Mouse (Mus musculus) midbrain, embryonic 13.5 days (tissue): ENCODE data around the gene Them5. TPM values are rescaled to one million over a fixed set of nuclear protein-coding genes. Genes with fewer than 3 reads are reported as not detected.

ENCODE experiments used
- ATAC-seq: fragments of 200-750 bp; cut with Nextera tagmentation; 2 replicates; pipeline ENCODE4 v1.8.0; 2017; ENCODE audit warnings: mild to moderate bottlenecking, moderate TSS enrichment, moderate library complexity
- H3K27ac ChIP-seq: fragments of 300-500 bp; sonication (generic); 2 replicates; pipeline ENCODE4 v1.5.1; 2015; ENCODE audit warnings: inconsistent platforms, mild to moderate bottlenecking, moderate library complexity
- H3K27me3 ChIP-seq: fragments of 300-500 bp; sonication (generic); 2 replicates; pipeline ENCODE4 v1.6.1; 2015; ENCODE audit warnings: mild to moderate bottlenecking, inconsistent platforms
- H3K36me3 ChIP-seq: fragments of 300-500 bp; sonication (generic); 2 replicates; pipeline ENCODE4 v1.6.1; 2015; ENCODE audit warnings: mild to moderate bottlenecking, inconsistent platforms
- H3K4me1 ChIP-seq: fragments of 300-500 bp; sonication (generic); replicated peaks from 2 replicates; pipeline ENCODE4 v1.6.1; 2015; ENCODE audit warnings: inconsistent platforms
- H3K4me2 ChIP-seq: fragments of 300-500 bp; sonication (generic); replicated peaks from 2 replicates; pipeline ENCODE4 v1.6.1; 2015; ENCODE audit warnings: moderate library complexity, mild to moderate bottlenecking, inconsistent platforms
- H3K4me3 ChIP-seq: fragments of 300-500 bp; sonication (generic); replicated peaks from 2 replicates; pipeline ENCODE4 v1.5.1; 2015; ENCODE audit warnings: mild to moderate bottlenecking, inconsistent platforms
- H3K9ac ChIP-seq: fragments of 300-500 bp; sonication (generic); replicated peaks from 2 replicates; pipeline ENCODE4 v1.6.1; 2015; ENCODE audit warnings: mild to moderate bottlenecking, inconsistent platforms
- H3K9me3 ChIP-seq: fragments of 300-500 bp; sonication (generic); 2 replicates; pipeline ENCODE4 v1.6.1; 2016; ENCODE audit warnings: mild to moderate bottlenecking, inconsistent platforms
- WGBS: fragments of 180-500 bp; shearing (Covaris S2); methylation state at CpG from one replicate; pipeline ENCODE4 v1.1.7; 2015; 5-methylcytosine and 5-hydroxymethylcytosine counted together
- polyA plus RNA-seq: library from polyadenylated mRNA; unstranded; fragments of >200 nt; fragmentation: Nextera tagmentation; extraction: Ambion mirVana; gene quantifications from 2 replicates; pipeline ENCODE4 v1.2.1, GENCODE M21; 2015

Them5 gene
- polyA plus RNA-seq = 0.46 TPM in 1 of 2 replicates, not detected in the other

DNA sequence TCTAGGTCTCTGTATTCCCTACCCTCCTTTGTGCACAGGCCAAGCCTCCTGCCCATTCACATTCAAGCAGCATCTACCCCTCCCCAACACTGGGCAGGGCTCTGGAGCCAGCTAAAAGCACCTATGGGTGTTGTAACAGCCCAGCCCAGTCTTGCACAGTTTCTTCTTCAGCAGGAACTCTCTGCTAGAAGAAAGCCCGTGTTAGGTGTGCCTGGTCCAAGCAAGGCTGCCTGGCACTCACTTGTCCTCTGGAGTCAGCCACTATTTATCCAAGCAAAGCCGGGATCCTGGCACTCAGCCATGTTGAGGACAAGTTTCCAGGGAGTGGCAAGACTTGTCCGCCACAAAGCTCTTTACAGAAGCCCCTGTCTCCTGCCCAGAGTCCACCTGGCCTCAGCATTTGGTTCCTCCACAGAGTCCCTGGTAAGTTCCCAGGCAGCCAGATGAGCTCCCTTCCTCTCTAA, at the start of gene Them5:
Them5 (plus strand) TSS at position 141 of the 464 bp plus-strand sequence.
- 72% methylated on average over 3 of the region's 3 CpGs for WGBS
- no peaks in the 10 kb centered on the region for H3K9me3 ChIP-seq
- no peak within 1 kb of the TSS for H3K4me3 ChIP-seq
- H3K27me3 ChIP-seq = no peaks in the 10 kb centered on the region
- H3K36me3 ChIP-seq = no peaks in the 10 kb centered on the region
- no peak for ATAC-seq
- peaks cover 14% of the 10 kb centered on the region for H3K4me1 ChIP-seq
- H3K9ac ChIP-seq = no peak within 1 kb of the TSS
- H3K27ac ChIP-seq = 0 out of 2 replicates have a peak within 1 kb of the TSS, but pooled peaks have one; percentile 28
- H3K4me2 ChIP-seq = no peak within 1 kb of the TSS

DNA sequence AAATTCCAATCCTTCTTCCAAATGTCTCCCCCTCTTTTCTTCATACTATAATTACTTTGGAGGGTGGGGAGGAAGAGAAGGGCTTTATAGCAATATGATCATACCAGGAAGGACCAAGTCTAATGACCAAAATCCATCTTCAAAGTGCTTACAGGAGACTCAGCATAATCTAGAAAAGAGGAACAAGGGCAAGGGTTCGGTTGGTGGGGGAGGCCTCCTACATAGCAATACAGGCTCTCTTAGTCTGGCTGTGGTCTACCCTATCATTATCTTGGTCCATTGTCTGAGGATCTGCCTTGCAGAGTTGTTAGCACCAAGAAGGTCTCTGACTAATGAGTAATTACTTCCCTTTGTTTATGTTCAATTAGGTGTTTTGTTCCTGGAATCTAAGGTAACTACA, 36.4 kb upstream of the Them5 start:
- no peak overlapping the region for H3K4me2 ChIP-seq
- peaks cover 5% of the 10 kb centered on the region for H3K4me1 ChIP-seq
- no peaks in the 10 kb centered on the region for H3K27me3 ChIP-seq
- no peak overlapping the region for H3K27ac ChIP-seq
- WGBS = 87% methylated on average over 1 of the region's 1 CpGs
- no peak overlapping the region for H3K9ac ChIP-seq
- ATAC-seq = no peak
- no peaks in the 10 kb centered on the region for H3K9me3 ChIP-seq
- no peaks in the 10 kb centered on the region for H3K36me3 ChIP-seq
- no peak overlapping the region for H3K4me3 ChIP-seq

DNA sequence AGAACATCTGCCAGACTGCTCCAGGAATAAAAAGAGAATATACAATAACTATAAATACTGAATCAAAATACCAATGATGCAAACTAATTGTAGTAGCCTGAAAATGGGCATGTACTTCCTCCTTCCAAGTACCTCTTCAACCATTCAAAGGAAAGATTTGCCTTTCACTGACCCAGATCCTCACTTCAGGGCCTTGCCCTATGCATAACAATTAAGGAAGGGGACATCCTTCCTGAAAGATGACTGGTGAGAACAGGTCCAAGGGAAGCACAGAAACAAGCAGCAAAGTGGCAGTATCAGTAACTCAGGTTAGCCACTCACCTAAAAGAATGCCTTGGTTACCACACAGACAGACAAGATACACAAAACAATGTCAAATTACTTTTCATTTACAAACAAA, 34.9 kb upstream of the Them5 start:
- Histone ChIP-seq H3K27me3 (no peaks in the 10 kb centered on the region), H3K9me3 (no peaks in the 10 kb centered on the region), H3K4me2 (no peak overlapping the region), H3K4me3 (no peak overlapping the region), H3K4me1 (peaks cover 15% of the 10 kb centered on the region), H3K27ac (no peak overlapping the region), H3K9ac (no peak overlapping the region), H3K36me3 (no peaks in the 10 kb centered on the region)
- no peak for ATAC-seq

DNA sequence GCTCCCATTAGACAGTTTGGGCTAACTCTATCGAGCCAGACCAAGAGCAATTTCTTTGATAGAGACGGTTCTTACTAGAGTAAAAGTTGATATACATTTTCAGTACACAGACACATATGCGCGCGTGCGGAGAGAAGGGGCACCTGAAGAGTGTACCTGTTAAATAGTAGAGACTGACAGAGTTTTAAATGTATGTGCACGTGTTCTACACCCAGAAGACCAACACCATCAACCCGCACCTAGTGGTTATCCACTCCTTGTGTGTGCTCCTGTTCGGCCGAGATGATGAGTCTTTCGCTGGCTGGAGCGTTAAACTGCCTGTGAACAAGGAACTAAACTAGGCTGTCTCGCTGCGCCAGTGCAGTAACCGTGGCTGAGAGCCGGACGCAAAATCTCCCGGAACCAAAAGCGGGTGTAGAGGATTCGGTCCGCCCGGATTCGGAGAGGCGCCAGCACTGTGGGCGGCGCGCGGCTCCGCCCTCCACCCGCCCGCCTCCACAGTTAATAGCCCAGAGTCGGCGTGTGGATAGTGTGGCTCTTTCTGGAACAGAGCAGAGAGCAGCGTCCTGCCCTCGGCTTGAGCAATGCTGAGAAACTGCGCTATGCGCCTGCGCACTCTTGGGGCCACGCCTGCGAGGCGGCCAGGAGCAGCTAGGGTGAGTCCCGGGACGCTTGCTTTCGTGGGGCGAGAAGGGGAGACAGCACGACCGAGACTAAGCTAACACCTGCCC, 32.1 kb upstream of the Them5 start, which contains the start of gene Them4:
Them4 (plus strand) TSS at position 457 of the 731 bp plus-strand sequence.
- peak; percentile 99 for ATAC-seq
- no peaks in the 10 kb centered on the region for H3K9me3 ChIP-seq
- peak within 1 kb of the TSS; percentile 71 for H3K9ac ChIP-seq
- peaks cover 15% of the 10 kb centered on the region for H3K4me1 ChIP-seq
- H3K36me3 ChIP-seq = no peaks in the 10 kb centered on the region
- H3K27ac ChIP-seq = peak within 1 kb of the TSS; percentile 80
- no peaks in the 10 kb centered on the region for H3K27me3 ChIP-seq
- H3K4me3 ChIP-seq = peak within 1 kb of the TSS; percentile 60
- 1% methylated on average over 47 of the region's 47 CpGs for WGBS
- peak within 1 kb of the TSS; percentile 66 for H3K4me2 ChIP-seq

DNA sequence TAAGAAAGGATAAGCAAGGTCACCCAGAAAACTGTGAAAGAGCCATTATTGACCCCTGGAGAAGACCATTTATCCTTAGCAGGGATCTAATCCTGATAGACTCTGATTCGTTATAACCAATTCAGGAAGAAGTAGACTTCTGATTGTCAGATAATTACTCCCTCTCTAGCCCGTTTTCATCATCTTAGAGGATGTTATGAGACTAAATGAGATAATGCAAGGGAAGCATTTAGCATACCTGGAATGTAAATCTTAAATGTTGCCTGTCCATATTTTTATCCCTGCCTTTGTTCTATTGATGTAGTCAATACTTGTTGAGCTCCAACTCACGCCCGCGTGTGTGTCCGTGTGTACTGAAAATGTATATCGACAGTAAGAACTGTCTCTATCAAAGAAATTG, 31.4 kb upstream of the Them5 start:
- no peaks in the 10 kb centered on the region for H3K27me3 ChIP-seq
- WGBS = 49% methylated on average over 7 of the region's 7 CpGs
- H3K4me3 ChIP-seq = peak overlapping the region; percentile 60
- H3K36me3 ChIP-seq = no peaks in the 10 kb centered on the region
- H3K9ac ChIP-seq = peak overlapping the region; percentile 71
- peak overlapping the region; percentile 66 for H3K4me2 ChIP-seq
- no peaks in the 10 kb centered on the region for H3K9me3 ChIP-seq
- no peak for ATAC-seq
- peaks cover 15% of the 10 kb centered on the region for H3K4me1 ChIP-seq
- H3K27ac ChIP-seq = peak overlapping the region; percentile 80

DNA sequence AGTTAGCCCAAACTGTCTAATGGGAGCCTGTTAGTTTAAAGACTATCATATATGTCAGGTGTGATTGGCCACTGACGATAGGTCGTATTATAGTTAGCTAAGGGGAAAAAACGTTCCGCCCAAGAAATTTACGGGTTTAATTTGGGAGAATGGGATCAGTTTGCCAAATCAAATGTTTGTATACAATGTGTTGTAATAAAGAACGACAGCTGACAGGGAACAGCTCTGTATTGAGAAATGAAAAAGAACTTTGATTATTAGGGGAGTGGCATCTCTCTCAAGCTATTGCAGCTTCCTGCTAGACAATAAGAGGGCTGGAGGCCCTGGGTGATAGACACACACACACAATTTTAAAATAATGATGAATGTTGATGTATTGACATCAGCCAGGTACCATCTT, 31.0 kb upstream of the Them5 start:
- ATAC-seq = no peak
- Histone ChIP-seq H3K9me3 (no peaks in the 10 kb centered on the region), H3K36me3 (no peaks in the 10 kb centered on the region), H3K9ac (peak overlapping the region; percentile 71), H3K4me1 (peaks cover 15% of the 10 kb centered on the region), H3K4me3 (peak overlapping the region; percentile 60), H3K27ac (no peak overlapping the region), H3K4me2 (peak overlapping the region; percentile 66), H3K27me3 (no peaks in the 10 kb centered on the region)
- WGBS = 81% methylated on average over 6 of the region's 6 CpGs

DNA sequence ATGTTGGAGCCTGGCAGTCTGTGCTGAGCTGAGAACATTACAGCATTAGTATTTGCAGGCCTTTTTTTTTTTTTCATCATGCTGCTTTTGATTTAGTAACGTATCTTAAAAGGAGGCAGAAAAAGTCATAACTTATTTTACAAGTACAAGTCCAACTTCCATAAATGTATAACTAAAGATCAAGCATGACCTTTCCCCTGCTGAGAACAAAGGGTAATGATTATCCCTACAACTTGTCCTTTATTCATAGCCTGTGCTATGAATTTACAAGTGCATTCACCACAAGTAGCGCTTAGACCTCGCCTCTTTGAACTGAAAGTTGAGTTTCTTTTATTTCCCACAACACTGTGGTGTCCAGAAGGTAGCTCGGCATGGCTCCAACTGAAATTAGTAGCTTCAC, 30.5 kb upstream of the Them5 start:
- Histone ChIP-seq H3K9ac (no peak overlapping the region), H3K4me2 (peak overlapping the region; percentile 66), H3K4me1 (peaks cover 15% of the 10 kb centered on the region), H3K9me3 (no peaks in the 10 kb centered on the region), H3K36me3 (no peaks in the 10 kb centered on the region), H3K4me3 (no peak overlapping the region; the same call in 1 of the 2 replicates), H3K27ac (no peak overlapping the region), H3K27me3 (no peaks in the 10 kb centered on the region)
- WGBS = 83% methylated on average over 4 of the region's 4 CpGs
- ATAC-seq = no peak

DNA sequence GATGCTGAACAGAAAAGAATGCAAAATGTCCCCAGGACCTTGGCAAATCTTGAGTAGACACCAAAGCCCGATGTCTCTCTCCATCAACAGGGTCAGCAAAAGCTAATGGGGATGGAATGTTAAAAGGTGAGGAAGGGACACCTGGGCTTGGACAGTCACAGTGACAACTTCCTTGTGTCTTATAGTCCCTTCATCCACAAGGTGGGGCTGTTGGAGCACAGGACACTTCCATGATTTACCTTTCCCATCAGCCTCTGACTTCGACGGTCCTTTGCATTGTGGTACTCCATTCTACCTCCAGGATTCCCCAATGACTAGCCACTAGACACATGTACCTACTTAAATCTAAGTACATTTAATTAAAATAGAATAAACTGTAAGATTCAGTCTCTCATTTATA, 13.2 kb upstream of the Them5 start:
- no peak overlapping the region for H3K27ac ChIP-seq
- ATAC-seq = no peak
- no peak overlapping the region for H3K4me3 ChIP-seq
- H3K36me3 ChIP-seq = peaks cover 26% of the 10 kb centered on the region
- H3K4me1 ChIP-seq = no peaks in the 10 kb centered on the region
- no peaks in the 10 kb centered on the region for H3K27me3 ChIP-seq
- 68% methylated on average over 3 of the region's 3 CpGs for WGBS
- H3K9ac ChIP-seq = no peak overlapping the region
- H3K9me3 ChIP-seq = no peaks in the 10 kb centered on the region
- no peak overlapping the region for H3K4me2 ChIP-seq

DNA sequence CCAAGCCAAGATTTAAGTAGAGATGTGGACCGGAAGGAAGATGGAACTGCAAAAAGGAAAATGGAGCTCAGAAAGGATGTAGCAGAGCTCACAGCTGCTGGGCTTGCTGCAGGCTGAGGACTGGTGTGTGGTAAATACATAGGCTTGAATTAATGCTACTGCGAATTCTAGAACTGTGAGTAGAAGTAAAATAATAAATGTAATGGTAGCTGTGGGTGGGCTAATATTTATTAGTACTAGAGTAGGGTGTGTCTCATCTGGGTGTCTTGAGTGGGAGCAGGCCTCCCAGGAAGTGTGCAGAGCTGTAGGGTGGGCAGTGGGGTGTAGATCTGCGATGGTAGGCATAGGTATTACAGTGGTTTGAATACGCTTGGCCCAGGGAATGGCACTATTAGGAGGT, 7.5 kb upstream of the Them5 start:
- H3K4me3 ChIP-seq = no peak overlapping the region
- ATAC-seq = no peak

DNA sequence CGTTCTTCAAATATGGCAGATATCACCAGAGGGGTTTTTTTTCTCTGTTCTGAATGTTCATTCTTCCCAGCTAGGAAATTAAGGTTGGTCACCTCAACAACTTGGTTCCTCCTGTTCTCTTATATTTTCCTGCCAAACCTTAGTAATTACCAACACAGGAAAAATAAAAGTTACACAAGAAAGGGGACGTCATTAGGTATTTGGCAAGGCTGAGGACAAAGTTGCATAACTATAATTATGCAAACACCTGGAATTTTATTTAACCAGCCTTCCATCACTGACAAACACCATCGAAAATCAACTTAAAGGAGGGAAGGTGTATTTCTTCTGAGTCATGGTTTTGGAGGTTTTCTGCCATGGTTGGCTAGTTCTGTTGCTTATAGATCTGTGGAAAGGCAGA, 3.4 kb upstream of the Them5 start:
- H3K4me3 ChIP-seq = no peak overlapping the region
- H3K36me3 ChIP-seq = no peaks in the 10 kb centered on the region
- H3K27ac ChIP-seq = no peak overlapping the region
- H3K4me1 ChIP-seq = peaks cover 14% of the 10 kb centered on the region
- WGBS = 93% methylated on average over 3 of the region's 3 CpGs
- no peaks in the 10 kb centered on the region for H3K27me3 ChIP-seq
- no peak overlapping the region for H3K9ac ChIP-seq
- H3K9me3 ChIP-seq = no peaks in the 10 kb centered on the region
- ATAC-seq = no peak
- no peak overlapping the region for H3K4me2 ChIP-seq

More for the DNA sequence above, 7.5 kb upstream of the Them5 start:
- Histone ChIP-seq H3K4me1 (no peaks in the 10 kb centered on the region), H3K9ac (no peak overlapping the region), H3K4me2 (no peak overlapping the region), H3K27me3 (no peaks in the 10 kb centered on the region), H3K9me3 (no peaks in the 10 kb centered on the region), H3K27ac (no peak overlapping the region), H3K36me3 (peaks cover 19% of the 10 kb centered on the region)
- WGBS = 87% methylated on average over 4 of the region's 4 CpGs

DNA sequence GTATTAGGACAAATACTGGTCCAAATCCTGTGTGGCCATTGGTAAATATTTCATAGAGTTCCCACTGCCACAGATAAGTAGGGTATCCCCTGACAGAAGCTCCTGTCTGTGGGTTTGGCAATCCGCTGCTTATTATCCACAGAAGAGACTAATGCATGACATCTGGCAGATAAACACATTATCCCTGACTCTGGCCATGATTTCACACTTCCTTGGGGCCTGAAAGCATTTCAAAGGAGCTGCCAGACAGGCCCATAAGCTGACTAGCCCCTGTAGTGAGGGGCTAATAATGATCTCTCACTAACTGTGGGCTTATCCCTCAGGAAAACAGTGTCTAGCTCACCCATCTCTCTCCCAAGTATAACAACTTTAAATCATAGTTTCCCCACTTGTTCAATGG, 653 bp downstream of the Them5 start:
- Histone ChIP-seq H3K36me3 (no peaks in the 10 kb centered on the region), H3K9ac (no peak overlapping the region), H3K4me1 (peaks cover 14% of the 10 kb centered on the region), H3K4me3 (no peak overlapping the region), H3K27ac (no peak overlapping the region), H3K4me2 (no peak overlapping the region), H3K9me3 (no peaks in the 10 kb centered on the region), H3K27me3 (no peaks in the 10 kb centered on the region)
- ATAC-seq = peak; percentile 60; the same call in 1 of the 2 replicates
- 27% methylated on average over 1 of the region's 1 CpGs for WGBS

DNA sequence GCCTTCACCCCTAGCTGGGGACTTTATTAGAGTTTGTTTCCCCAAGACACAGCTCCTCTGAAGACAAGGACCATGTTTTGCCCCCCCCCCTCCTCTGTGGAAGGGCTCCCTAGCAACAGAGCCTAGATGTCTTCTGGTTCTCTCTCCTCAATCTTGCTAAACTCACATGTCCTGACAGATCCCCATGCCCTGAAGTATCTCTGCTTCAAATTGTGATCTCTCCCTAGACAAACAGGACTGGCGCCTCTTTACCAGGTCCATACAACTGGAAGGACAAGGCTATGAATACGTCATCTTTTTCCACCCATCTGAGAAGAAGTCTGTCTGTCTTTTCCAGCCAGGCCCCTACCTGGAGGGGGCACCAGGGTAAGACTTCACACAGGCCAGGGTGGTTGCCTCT, 2.3 kb downstream of the Them5 start:
- no peaks in the 10 kb centered on the region for H3K9me3 ChIP-seq
- H3K36me3 ChIP-seq = no peaks in the 10 kb centered on the region
- WGBS = 91% methylated on average over 2 of the region's 2 CpGs
- no peak overlapping the region for H3K27ac ChIP-seq
- no peak overlapping the region for H3K4me2 ChIP-seq
- no peak overlapping the region for H3K4me3 ChIP-seq
- H3K9ac ChIP-seq = no peak overlapping the region
- no peaks in the 10 kb centered on the region for H3K27me3 ChIP-seq
- no peak for ATAC-seq
- H3K4me1 ChIP-seq = peaks cover 14% of the 10 kb centered on the region

DNA sequence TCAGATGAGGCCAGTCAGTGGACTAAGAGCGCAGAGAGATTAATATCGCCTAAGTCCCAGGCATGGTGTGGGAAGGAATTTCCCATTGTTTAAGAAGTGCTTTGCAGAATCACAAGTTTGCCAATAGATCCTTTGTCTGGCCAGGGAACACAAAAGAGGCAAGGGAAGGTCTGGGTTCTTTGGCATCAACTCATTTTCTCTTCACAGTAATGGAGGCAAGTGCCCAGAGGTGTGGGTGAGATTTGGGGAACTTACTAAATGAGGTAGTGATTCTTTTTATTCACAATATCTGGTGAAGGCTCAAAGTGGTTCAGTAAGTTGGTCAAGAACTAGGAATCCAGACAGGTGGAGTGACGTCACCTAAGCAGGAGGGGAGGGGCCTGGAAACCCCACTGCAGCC, 3.0 kb downstream of the Them5 start:
- Histone ChIP-seq H3K4me2 (no peak overlapping the region), H3K27ac (no peak overlapping the region), H3K9me3 (no peaks in the 10 kb centered on the region), H3K9ac (no peak overlapping the region), H3K4me3 (no peak overlapping the region), H3K36me3 (no peaks in the 10 kb centered on the region), H3K4me1 (peaks cover 14% of the 10 kb centered on the region), H3K27me3 (no peaks in the 10 kb centered on the region)
- WGBS = 59% methylated on average over 3 of the region's 3 CpGs
- no peak for ATAC-seq
